Mouse (Mus musculus) CH12.LX (cell line): Measurements from ENCODE around the gene Exoc3l4.

ENCODE experiments used
- CTCF ChIP-seq, 2 experiments: IDR thresholded peaks in 1 of 2; conservative IDR thresholded peaks in 1 of 2; 2 replicates each; pipeline ENCODE4 v1.5.1; 2011 to 2012; ENCODE audit warnings: low read depth in 2 of 2, low read length in 2 of 2, improper control_type of control experiment in 1 of 2, inconsistent platforms in 1 of 2, mild to moderate bottlenecking in 1 of 2, moderate library complexity in 1 of 2
- EP300 ChIP-seq: IDR thresholded peaks from 2 replicates; pipeline ENCODE4 v1.6.1; 2011; ENCODE audit warnings: low read length, improper control_type of control experiment
- MAFK ChIP-seq: IDR thresholded peaks from 2 replicates; pipeline ENCODE4 v1.6.1; 2011; ENCODE audit warnings: low read length, improper control_type of control experiment; ENCODE audit not compliant: insufficient replicate concordance
- MAZ ChIP-seq: IDR thresholded peaks from 2 replicates; pipeline ENCODE4 v1.6.1; 2012; ENCODE audit warnings: low read depth, mild to moderate bottlenecking, inconsistent platforms, low read length, improper control_type of control experiment, moderate library complexity
- POLR2A ChIP-seq: IDR thresholded peaks from 2 replicates; pipeline ENCODE4 v1.6.1; 2011; ENCODE audit warnings: low read depth, mild to moderate bottlenecking, improper control_type of control experiment, low read length
- POLR2AphosphoS2 ChIP-seq: IDR thresholded peaks from 2 replicates; pipeline ENCODE4 v1.6.1; 2011; ENCODE audit warnings: low read depth, low read length, improper control_type of control experiment
- SMC3 ChIP-seq: IDR thresholded peaks from 2 replicates; pipeline ENCODE4 v1.6.1; 2011; ENCODE audit warnings: low read depth, low read length, improper control_type of control experiment
- TBP ChIP-seq: conservative IDR thresholded peaks from 2 replicates; pipeline ENCODE4 v1.6.1; 2011; ENCODE audit warnings: low read depth, low read length, improper control_type of control experiment
- UBTF ChIP-seq: IDR thresholded peaks from 2 replicates; pipeline ENCODE4 v1.6.1; 2012; ENCODE audit warnings: low read depth, mild to moderate bottlenecking, inconsistent platforms, low read length, improper control_type of control experiment, moderate library complexity
- USF1 ChIP-seq: IDR thresholded peaks from 2 replicates; pipeline ENCODE4 v1.6.1; 2014; ENCODE audit warnings: low read depth, mild to moderate bottlenecking, inconsistent platforms, low read length, improper control_type of control experiment
- ZC3H11A ChIP-seq: IDR thresholded peaks from 2 replicates; pipeline ENCODE4 v1.6.1; 2012; ENCODE audit warnings: low read depth, mild to moderate bottlenecking, inconsistent platforms, low read length, improper control_type of control experiment
- ZKSCAN1 ChIP-seq: IDR thresholded peaks from 2 replicates; pipeline ENCODE4 v1.6.1; 2012; ENCODE audit warnings: low read depth, inconsistent platforms, low read length, improper control_type of control experiment, borderline replicate concordance

DNA sequence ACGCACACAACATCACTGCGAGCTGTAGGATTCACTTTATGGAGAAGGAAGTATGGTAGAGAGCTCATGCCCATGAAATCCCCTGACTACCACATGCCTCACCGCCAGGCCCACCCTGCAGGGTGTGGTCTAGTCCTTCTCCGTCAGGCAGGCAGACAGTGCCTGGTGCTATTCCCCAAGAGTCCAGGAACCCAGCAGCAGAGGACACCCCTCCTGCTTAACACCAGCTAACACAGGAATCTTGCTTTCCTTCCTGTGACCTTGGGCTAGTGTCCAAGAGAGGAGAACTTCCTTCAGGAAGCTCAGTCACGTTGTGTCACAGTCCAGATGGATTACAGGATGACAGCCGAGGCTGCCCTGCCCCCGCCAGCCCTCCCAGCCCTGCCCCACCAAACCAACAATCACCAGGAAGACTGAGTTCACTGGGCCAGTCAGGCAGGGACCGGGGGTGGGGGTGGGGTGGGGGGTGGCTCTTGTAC lies 30.1 kb upstream of the Exoc3l4 start:
- TF ChIP-seq ZKSCAN1, result no peak
- no peak for TF ChIP-seq USF1
- TF ChIP-seq CTCF (conservative IDR thresholded peaks at IDR 0.05 in 1 of 2, IDR thresholded peaks at IDR 0.05 in 1 of 2; ENCODE audit: low read depth in 2 of 2, low read length in 2 of 2), result no peak
- TF ChIP-seq TBP, result no peak
- no peak for TF ChIP-seq SMC3
- no peak for TF ChIP-seq UBTF
- TF ChIP-seq MAFK, result no peak
- TF ChIP-seq MAZ, result no peak
- TF ChIP-seq POLR2AphosphoS2, result no peak
- TF ChIP-seq ZC3H11A, result no peak
- TF ChIP-seq POLR2A, result no peak
- no peak for TF ChIP-seq EP300
